Mouse (Mus musculus) limb, embryonic 12.5 days (tissue): Measurements from ENCODE around the gene Cideb. TPM values are rescaled to one million over a fixed set of nuclear protein-coding genes. Genes with fewer than 3 reads are reported as not detected.

Experiments used
- ATAC-seq: fragments of 200-750 bp; cut with Nextera tagmentation; 2 replicates; pipeline ENCODE4 v1.8.0; 2017; ENCODE audit warnings: low read depth, moderate TSS enrichment; ENCODE audit not compliant: insufficient number of reproducible peaks, insufficient read depth, low FRiP score, low TSS enrichment
- H3K27ac ChIP-seq: fragments of 300-500 bp; sonication (generic); 2 replicates; pipeline ENCODE4 v1.5.1; 2016; ENCODE audit warnings: mild to moderate bottlenecking, moderate library complexity
- H3K27me3 ChIP-seq: fragments of 300-500 bp; sonication (generic); 2 replicates; pipeline ENCODE4 v1.6.1; 2016; ENCODE audit warnings: mild to moderate bottlenecking, moderate library complexity
- H3K36me3 ChIP-seq: fragments of 300-500 bp; sonication (generic); 2 replicates; pipeline ENCODE4 v1.6.1; 2016; ENCODE audit warnings: mild to moderate bottlenecking, moderate library complexity
- H3K4me1 ChIP-seq: fragments of 300-500 bp; sonication (generic); replicated peaks from 2 replicates; pipeline ENCODE4 v1.6.1; 2016
- H3K4me2 ChIP-seq: fragments of 300-500 bp; sonication (generic); 2 replicates; pipeline ENCODE4 v1.6.1; 2016; ENCODE audit warnings: mild to moderate bottlenecking, moderate library complexity
- H3K4me3 ChIP-seq: fragments of 300-500 bp; sonication (generic); replicated peaks from 2 replicates; pipeline ENCODE4 v1.5.1; 2016; ENCODE audit warnings: mild to moderate bottlenecking
- H3K9ac ChIP-seq: fragments of 300-500 bp; sonication (generic); replicated peaks from 2 replicates; pipeline ENCODE4 v1.6.1; 2016; ENCODE audit warnings: mild to moderate bottlenecking, moderate library complexity
- H3K9me3 ChIP-seq: fragments of 300-500 bp; sonication (generic); 2 replicates; pipeline ENCODE4 v1.6.1; 2016; ENCODE audit warnings: mild to moderate bottlenecking, moderate library complexity
- WGBS: fragments of 180-500 bp; shearing (Covaris S2); methylation state at CpG from one replicate; pipeline ENCODE4 v1.1.7; 2016; 5-methylcytosine and 5-hydroxymethylcytosine counted together
- polyA plus RNA-seq: library from polyadenylated mRNA; unstranded; fragments of >200 nt; fragmentation: Nextera tagmentation; extraction: Ambion mirVana; gene quantifications from 2 replicates; pipeline ENCODE4 v1.2.1, GENCODE M21; 2016

The Cideb gene
- polyA plus RNA-seq, 1 experiment from 2014 or later: not detected

DNA sequence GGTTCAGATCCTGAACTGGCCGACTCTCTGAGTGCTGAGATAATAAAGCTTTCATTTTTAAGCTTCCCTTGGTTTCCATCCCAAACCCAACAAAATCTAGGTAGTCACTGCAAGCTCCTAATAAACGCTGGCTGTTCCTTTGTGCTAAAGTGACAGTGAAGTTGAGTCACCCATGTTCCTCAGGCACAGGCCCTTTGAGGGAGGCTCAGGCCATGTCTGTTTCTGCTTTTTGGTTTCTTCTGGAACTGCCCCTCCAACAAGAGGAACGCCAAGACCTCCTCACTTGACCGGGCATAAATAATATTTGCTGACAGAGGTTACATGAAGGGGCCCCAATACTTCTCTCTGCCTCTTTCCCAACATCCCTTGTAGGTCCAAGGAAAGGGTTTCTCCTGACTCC is 22.5 kb downstream of the Cideb start:
- no peak overlapping the region for H3K4me2 ChIP-seq
- H3K27ac ChIP-seq: no peak overlapping the region
- peaks cover 32% of the 10 kb centered on the region for H3K36me3 ChIP-seq
- no peaks in the 10 kb centered on the region for H3K4me1 ChIP-seq
- no peak overlapping the region for H3K9ac ChIP-seq
- H3K9me3 ChIP-seq: no peaks in the 10 kb centered on the region
- H3K4me3 ChIP-seq: no peak overlapping the region
- 89% methylated on average over 4 of the region's 4 CpGs for WGBS
- ATAC-seq: no peak
- H3K27me3 ChIP-seq: no peaks in the 10 kb centered on the region; the same call in 1 of the 2 replicates

DNA sequence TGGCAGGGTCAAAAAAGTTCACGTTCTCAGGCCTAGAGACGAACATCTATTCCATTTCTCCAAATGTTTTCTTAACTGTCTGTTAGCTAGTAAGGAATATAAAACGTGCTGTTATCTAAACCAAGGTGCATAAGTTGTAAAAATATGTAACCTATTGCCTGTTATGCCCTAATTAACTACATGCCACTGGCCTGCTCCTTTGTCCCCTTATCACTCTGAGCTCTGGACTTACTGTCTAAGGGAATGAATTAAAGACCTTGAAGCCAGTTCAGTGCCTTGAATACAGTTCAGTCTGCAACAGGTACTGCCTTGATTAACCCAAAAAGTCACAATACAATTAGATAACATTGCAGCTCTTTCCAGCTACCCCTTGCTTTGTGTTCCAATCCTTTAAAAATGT is 22.9 kb downstream of the Cideb start:
- Histone ChIP-seq H3K9me3 (no peaks in the 10 kb centered on the region), H3K4me2 (no peak overlapping the region), H3K4me1 (no peaks in the 10 kb centered on the region), H3K36me3 (peaks cover 27% of the 10 kb centered on the region), H3K9ac (no peak overlapping the region), H3K27me3 (no peaks in the 10 kb centered on the region; the same call in 1 of the 2 replicates), H3K27ac (no peak overlapping the region), H3K4me3 (no peak overlapping the region)
- no peak for ATAC-seq
- WGBS: 67% methylated on average over 3 of the region's 3 CpGs

DNA sequence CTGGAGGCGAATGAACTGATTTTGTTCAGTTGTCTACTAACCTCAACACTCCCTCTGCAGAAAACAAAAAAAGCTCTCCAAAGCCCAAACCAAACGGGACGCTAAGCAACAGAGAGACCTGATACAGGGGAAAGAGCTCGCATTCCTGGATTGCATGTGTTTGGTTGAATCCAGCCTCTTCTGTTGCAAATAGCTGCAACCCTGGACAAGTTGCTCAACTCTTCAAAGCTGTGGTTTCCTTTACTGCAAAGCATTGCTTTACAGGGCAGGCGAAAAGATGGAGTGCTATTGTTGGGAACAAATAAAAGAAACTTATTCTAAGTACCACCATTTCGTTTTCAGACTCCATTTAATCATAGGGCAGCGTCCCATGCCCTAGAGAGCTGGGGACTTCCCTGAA is 23.4 kb downstream of the Cideb start:
- H3K4me1 ChIP-seq: no peaks in the 10 kb centered on the region
- H3K4me2 ChIP-seq: no peak overlapping the region
- 81% methylated on average over 7 of the region's 7 CpGs for WGBS
- no peak for ATAC-seq
- H3K36me3 ChIP-seq: peaks cover 23% of the 10 kb centered on the region
- H3K9ac ChIP-seq: no peak overlapping the region
- no peak overlapping the region for H3K4me3 ChIP-seq
- H3K9me3 ChIP-seq: no peaks in the 10 kb centered on the region
- H3K27ac ChIP-seq: no peak overlapping the region
- no peaks in the 10 kb centered on the region; the same call in 1 of the 2 replicates for H3K27me3 ChIP-seq

DNA sequence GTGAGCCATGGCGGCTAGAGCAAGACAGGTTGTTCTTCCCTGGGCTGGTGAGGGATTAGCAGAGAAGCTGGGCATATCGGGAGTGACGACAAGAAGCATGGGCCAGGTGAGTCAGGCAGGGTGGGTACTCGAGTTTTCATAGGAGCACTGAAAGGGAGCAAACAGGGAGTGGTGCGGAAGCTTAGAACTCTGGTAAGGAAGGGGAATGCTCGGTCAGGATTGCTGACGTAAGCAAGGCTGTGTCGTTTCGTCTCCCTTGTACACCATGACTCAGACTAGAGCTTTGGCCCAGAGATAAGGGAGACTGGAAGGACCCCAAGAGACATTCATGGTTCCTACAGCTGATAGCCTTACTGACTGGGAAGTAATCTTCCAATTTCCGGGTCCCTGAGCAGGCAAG is 24.4 kb downstream of the Cideb start:
- H3K4me2 ChIP-seq: no peak overlapping the region
- H3K27me3 ChIP-seq: no peaks in the 10 kb centered on the region; the same call in 1 of the 2 replicates
- H3K9me3 ChIP-seq: no peaks in the 10 kb centered on the region
- WGBS: 78% methylated on average over 10 of the region's 10 CpGs
- H3K4me1 ChIP-seq: no peaks in the 10 kb centered on the region
- no peak overlapping the region for H3K27ac ChIP-seq
- no peak overlapping the region for H3K9ac ChIP-seq
- ATAC-seq: no peak
- no peak overlapping the region for H3K4me3 ChIP-seq
- H3K36me3 ChIP-seq: peaks cover 13% of the 10 kb centered on the region

DNA sequence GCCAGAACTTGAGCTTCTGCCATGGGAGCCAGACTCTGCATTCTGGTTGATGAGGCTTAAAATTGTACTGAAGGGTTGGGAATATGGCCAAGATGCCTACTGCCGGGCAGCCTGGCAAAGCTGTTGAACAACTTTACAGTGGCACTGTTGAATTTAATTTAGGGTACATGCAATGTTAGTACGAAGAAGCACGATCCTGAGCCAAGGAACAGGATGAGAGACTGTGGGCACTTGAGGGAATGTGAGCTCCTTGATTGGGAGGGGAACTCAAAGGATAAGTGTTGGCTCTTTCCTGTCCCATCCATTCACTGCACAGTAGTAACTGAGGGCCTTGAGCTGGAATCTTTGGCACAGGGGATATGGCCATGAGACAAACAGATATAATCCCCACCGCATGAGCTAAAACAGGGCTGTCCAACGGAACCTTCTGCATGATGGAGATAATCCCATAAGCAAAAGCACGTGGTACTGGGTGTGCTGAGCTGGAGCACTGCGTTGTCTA is 27.7 kb downstream of the Cideb start:
- whole genome bisulfite sequencing: 89% methylated on average over 7 of the region's 7 CpGs
- Histone ChIP-seq H3K36me3 (no peaks in the 10 kb centered on the region), H3K4me2 (no peak overlapping the region), H3K9ac (no peak overlapping the region), H3K27ac (no peak overlapping the region), H3K27me3 (no peaks in the 10 kb centered on the region; the same call in 1 of the 2 replicates), H3K9me3 (no peaks in the 10 kb centered on the region), H3K4me1 (no peaks in the 10 kb centered on the region), H3K4me3 (no peak overlapping the region)
- ATAC-seq: no peak

DNA sequence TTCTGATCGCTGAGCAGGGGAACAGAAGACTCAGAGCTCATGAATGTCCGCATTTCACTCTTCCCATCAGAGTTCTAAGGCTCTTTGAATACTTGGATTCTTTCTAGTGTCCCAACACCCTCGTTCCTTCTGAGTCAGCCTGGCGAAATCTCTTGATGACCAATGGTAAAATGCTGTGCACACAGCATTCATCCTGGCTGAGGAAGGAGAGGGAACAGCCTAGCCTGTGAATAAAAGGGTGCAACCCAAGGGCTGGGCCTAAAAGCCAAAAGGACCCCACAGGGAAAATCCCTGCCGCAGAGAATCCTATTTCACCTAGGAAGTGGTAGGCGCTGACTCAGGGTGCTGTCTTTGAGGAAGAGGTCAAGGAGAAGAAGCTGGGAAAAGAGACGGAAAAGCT is 28.1 kb downstream of the Cideb start:
- Histone ChIP-seq H3K27ac (no peak overlapping the region), H3K9ac (no peak overlapping the region), H3K4me1 (no peaks in the 10 kb centered on the region), H3K27me3 (no peaks in the 10 kb centered on the region; the same call in 1 of the 2 replicates), H3K9me3 (no peaks in the 10 kb centered on the region), H3K36me3 (no peaks in the 10 kb centered on the region), H3K4me3 (no peak overlapping the region), H3K4me2 (no peak overlapping the region)
- WGBS: 83% methylated on average over 7 of the region's 7 CpGs
- no peak for ATAC-seq

DNA sequence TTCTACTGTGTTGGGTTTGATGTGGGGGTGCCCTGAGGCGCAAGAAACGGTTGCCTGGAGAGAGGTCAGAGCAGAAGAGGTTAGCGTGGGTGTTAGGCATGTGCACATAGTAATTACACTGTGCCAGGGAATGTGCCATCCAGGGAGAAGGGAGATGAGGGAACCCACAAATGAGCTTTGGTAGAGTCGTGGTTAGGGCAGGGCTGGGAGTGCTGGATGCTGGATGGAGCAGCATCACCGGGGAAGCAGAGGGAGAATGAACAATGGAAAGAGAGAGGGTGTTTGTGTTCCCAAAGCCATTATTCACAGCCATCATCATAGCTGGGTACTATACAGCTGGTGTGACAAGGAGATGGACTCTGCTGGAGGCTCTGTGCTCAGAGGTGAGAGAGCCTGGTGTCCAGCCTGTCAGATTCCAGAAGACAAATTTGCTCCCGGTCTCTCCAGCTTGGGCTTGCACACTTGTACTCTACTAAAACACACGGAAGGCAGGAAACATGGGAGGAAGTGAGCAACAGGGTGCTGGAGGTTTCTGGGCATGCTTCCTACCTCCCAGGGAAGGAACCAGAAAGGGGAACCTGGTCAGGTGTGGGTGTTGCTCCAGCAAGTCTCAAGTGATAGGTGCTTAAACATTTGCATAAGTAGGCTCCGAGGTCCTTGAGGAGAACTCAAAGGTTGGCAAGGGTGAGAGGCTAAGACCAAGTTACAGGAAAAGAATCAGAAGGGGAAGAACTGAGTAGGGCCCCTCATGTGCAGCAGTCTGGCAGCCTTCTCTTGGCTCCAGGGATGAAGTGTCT is 30.2 kb downstream of the Cideb start:
- no peaks in the 10 kb centered on the region for H3K9me3 ChIP-seq
- H3K4me1 ChIP-seq: no peaks in the 10 kb centered on the region
- no peaks in the 10 kb centered on the region for H3K36me3 ChIP-seq
- no peak overlapping the region for H3K9ac ChIP-seq
- no peak overlapping the region for H3K4me2 ChIP-seq
- WGBS: 74% methylated on average over 8 of the region's 8 CpGs
- H3K27me3 ChIP-seq: no peaks in the 10 kb centered on the region
- H3K27ac ChIP-seq: no peak overlapping the region
- no peak overlapping the region for H3K4me3 ChIP-seq
- no peak for ATAC-seq

DNA sequence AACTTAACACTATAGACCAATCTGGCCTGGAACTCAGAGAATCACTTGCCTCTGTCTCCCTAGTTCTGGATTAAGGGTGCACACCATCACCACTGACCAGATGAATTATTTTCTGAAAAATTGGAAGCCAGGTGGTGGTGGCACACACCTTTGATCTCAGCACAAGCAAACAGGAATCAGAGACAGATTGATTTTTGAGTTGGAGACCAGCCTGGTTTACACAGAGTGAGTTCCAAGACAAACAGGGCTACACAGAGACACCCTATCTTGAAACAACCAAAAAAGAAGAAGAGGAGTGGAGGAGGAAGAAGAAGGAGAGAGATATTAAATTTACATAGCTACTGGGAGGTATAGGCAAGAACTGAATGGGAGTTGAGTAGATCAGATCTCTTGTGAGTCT is 32.0 kb downstream of the Cideb start:
- H3K4me3 ChIP-seq: no peak overlapping the region
- H3K27ac ChIP-seq: no peak overlapping the region
- ATAC-seq: no peak
- no peaks in the 10 kb centered on the region for H3K9me3 ChIP-seq
- no peak overlapping the region for H3K4me2 ChIP-seq
- no peaks in the 10 kb centered on the region for H3K36me3 ChIP-seq
- no peaks in the 10 kb centered on the region for H3K27me3 ChIP-seq
- H3K9ac ChIP-seq: no peak overlapping the region
- H3K4me1 ChIP-seq: peaks cover 3% of the 10 kb centered on the region

DNA sequence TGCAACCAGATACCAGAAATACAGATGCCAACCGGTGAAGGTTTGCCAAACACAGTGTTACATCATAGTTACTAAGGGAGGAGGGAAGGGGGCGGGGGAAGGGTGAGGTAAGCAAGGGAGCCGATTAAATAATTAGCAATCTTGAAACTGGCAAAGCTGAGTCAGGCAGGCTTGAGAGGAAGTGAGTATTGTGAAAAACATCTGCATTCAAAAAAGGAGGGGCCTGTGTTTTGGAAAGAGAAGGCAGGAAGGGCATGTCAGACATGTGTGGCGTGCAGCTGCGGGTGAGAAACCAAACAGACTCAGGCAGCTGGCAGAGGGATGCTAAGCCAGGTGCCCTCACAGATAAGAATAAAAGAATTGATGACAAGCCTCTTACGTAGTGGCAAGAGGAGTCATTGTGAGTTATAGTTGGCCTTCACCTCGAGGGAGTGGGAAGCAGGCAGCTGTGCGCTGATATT is 33.8 kb downstream of the Cideb start:
- H3K9me3 ChIP-seq: no peaks in the 10 kb centered on the region
- no peak overlapping the region for H3K9ac ChIP-seq
- no peak overlapping the region for H3K27ac ChIP-seq
- H3K27me3 ChIP-seq: no peaks in the 10 kb centered on the region
- H3K36me3 ChIP-seq: peaks cover 8% of the 10 kb centered on the region; the same call in 1 of the 2 replicates
- no peak overlapping the region for H3K4me2 ChIP-seq
- H3K4me1 ChIP-seq: peaks cover 9% of the 10 kb centered on the region
- ATAC-seq: no peak
- H3K4me3 ChIP-seq: no peak overlapping the region
- WGBS: 70% methylated on average over 8 of the region's 8 CpGs

DNA sequence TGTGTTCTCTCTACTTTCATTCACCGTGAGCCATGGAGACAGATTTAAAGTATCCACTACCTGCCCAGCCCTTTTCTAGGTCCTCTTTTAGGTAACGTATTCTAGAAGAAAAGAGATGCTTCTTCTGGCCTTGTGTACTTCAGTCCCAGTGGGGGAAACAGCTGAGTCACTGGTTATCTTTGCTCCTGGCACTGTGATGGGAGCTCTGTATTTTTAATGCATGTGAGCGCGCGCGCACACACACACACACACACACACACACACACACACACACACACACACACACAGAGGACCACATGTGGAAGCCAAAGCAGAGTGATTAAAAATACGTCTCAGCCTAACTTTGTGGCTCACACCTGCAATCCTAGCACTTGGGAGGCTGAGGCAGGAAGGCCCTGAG is 34.8 kb downstream of the Cideb start:
- peaks cover 9% of the 10 kb centered on the region for H3K4me1 ChIP-seq
- H3K27me3 ChIP-seq: no peaks in the 10 kb centered on the region
- peaks cover 13% of the 10 kb centered on the region for H3K36me3 ChIP-seq
- no peak overlapping the region for H3K4me2 ChIP-seq
- H3K9me3 ChIP-seq: no peaks in the 10 kb centered on the region
- 92% methylated on average over 7 of the region's 7 CpGs for WGBS
- H3K27ac ChIP-seq: no peak overlapping the region
- no peak overlapping the region for H3K9ac ChIP-seq
- H3K4me3 ChIP-seq: no peak overlapping the region
- ATAC-seq: no peak

DNA sequence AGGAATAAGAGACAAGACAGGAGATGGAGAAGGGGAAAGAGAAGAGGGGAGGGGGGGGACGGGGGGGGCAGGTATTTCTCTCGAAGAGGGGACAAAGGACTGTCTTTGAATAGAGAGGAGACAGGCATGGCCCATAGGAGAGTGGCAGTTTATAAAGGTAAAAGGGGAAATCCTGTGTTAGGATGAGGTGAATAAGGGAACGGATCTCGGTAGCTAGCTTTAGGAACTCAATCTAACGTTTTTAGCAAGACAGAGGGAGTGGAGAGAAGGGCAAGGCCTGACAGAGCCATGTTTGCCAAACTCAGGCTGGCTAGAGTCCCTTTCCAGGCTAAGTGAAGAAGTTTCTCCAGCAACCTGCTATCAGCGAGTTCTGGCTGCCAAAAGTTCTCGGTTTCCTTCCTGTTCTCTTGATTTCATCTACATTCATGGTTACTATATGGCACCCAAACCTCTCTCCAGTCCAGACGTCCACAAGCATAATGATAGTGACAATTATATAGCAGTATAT is 35.8 kb downstream of the Cideb start:
- WGBS: 54% methylated on average over 8 of the region's 8 CpGs
- peaks cover 19% of the 10 kb centered on the region for H3K36me3 ChIP-seq
- H3K4me3 ChIP-seq: peak overlapping the region; percentile 77
- ATAC-seq: no peak
- peak overlapping the region; percentile 78 for H3K27ac ChIP-seq
- peak overlapping the region; percentile 70 for H3K9ac ChIP-seq
- no peaks in the 10 kb centered on the region for H3K27me3 ChIP-seq
- peaks cover 9% of the 10 kb centered on the region for H3K4me1 ChIP-seq
- no peaks in the 10 kb centered on the region for H3K9me3 ChIP-seq
- peak overlapping the region; percentile 67 for H3K4me2 ChIP-seq
